ENCODE assay signal across 10 mouse cellular contexts in the genomic region with DNA sequence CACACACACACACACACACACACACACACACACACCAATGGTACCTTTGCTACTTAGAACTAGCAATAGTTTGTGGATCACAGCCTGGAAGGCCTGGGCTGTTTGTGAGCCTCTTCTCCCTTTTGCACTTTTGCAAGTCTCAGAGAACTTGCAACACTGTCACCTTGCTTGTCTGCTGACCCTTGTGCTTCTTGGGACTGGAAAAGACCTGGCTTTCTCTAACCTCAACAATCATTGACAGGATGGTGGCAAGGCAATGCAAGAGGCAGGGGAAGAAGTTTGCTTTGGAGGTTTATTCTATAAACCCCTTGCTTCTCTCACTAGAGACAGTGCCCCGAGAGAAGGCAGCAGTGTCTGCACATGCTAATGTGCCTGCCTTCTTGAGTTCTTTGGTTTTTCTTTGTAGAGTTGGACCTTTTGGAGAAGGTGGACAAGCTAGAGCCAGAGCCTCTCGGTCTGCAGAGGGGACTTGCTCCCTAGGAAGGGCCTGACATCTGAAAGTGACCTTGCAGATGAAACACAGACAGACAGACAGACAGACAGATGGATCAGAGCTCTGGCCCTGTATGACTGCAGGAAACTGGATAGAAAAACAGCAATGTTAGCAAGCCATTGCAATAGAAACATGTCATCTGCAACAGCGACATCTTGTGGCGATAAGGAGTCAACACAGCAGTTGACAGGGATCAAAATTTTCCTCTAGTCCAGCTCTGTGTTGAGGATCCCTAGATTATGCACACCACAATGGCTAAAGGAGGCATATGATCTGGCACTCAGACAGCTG.
DNase-seq lines count a peak whose midpoint lies in the region; ATAC-seq lines count a peak whose summit lies in the region.
"Had no signal": no experiment of that assay in that cellular context is flagged by ENCODE, and none has a peak within 500 bp of the region (broad histone marks: within the 10 kb centered on the region; RNA-seq: fewer than 3 reads in every experiment).

No protein-coding gene starts in this region.

- H3K27me3 ChIP-seq in hindbrain, embryonic 14.5 days (ENCODE audit: control insufficient read depth, insufficient read depth, low read length) = no peaks in the 10 kb centered on the region
- H3K27me3 ChIP-seq in stomach, embryonic 14.5 days (ENCODE audit: control insufficient read depth, insufficient read depth, low read length) = no peaks in the 10 kb centered on the region
- H3K27me3 ChIP-seq: megakaryocyte, embryonic 14.5 days had no signal

- ATAC-seq in hindbrain, embryonic 14.5 days (ENCODE audit: low FRiP score) = peak; percentile 79; the same call in 1 of the 2 replicates
- peak; percentile 67 for ATAC-seq in stomach, embryonic 14.5 days (ENCODE audit: insufficient number of reproducible peaks, insufficient read depth, low FRiP score, low read depth)
- ATAC-seq in monocyte, adult 5-6 weeks (replicated peaks; ENCODE audit: insufficient number of reproducible peaks, low FRiP score, low TSS enrichment, poor library complexity, severe bottlenecking) = no peak

- 32% methylated on average over 4 of the region's 4 CpGs for WGBS in hindbrain, embryonic 14.5 days
- 28% methylated on average over 4 of the region's 4 CpGs for WGBS in stomach, embryonic 14.5 days

- H3K4me1 ChIP-seq in hindbrain, embryonic 14.5 days (replicated peaks; ENCODE audit: control insufficient read depth, insufficient read depth, low read length) = no peaks in the 10 kb centered on the region
- no peaks in the 10 kb centered on the region for H3K4me1 ChIP-seq in stomach, embryonic 14.5 days (ENCODE audit: control insufficient read depth, insufficient read depth, low read length)
- H3K4me1 ChIP-seq: megakaryocyte, embryonic 14.5 days had no signal

- H3K4me3 ChIP-seq in hindbrain, embryonic 14.5 days (replicated peaks; ENCODE audit: low read length) = no peak overlapping the region
- H3K4me3 ChIP-seq in stomach, embryonic 14.5 days (ENCODE audit: low read depth, low read length) = no peak overlapping the region
- H3K4me3 ChIP-seq: erythroblast, embryonic 14.5 days; megakaryocyte, embryonic 14.5 days had no signal

- H3K4me2 ChIP-seq in hindbrain, embryonic 14.5 days (replicated peaks) = no peak overlapping the region
- no peak overlapping the region for H3K4me2 ChIP-seq in stomach, embryonic 14.5 days (replicated peaks; ENCODE audit: low read depth, low read length)

- no peak overlapping the region for H3K27ac ChIP-seq in hindbrain, embryonic 14.5 days
- no peak overlapping the region for H3K27ac ChIP-seq in stomach, embryonic 14.5 days (ENCODE audit: low read length)

- H3K9ac ChIP-seq in hindbrain, embryonic 14.5 days = no peak overlapping the region
- no peak overlapping the region for H3K9ac ChIP-seq in stomach, embryonic 14.5 days (replicated peaks; ENCODE audit: low read depth, low read length)

- no peaks in the 10 kb centered on the region for H3K9me3 ChIP-seq in hindbrain, embryonic 14.5 days (ENCODE audit: control insufficient read depth, low read length)
- H3K9me3 ChIP-seq in stomach, embryonic 14.5 days (ENCODE audit: control insufficient read depth, low read depth, low read length) = no peaks in the 10 kb centered on the region

- DNase-seq in ES-CJ7 (ENCODE audit: low read depth, low spot score) = peak; percentile 54
- DNase-seq in ZHBTc4 (ENCODE audit: low read depth, low spot score) = peak; percentile 56
- DNase-seq in embryo, embryonic 10 days (ENCODE audit: low spot score) = peak; percentile 82
- DNase-seq in hindbrain, embryonic 14.5 days (ENCODE audit: low spot score) = peak; percentile 76
- peak; percentile 60 to 70 for DNase-seq in layer of hippocampus, postnatal 14 days (ENCODE audit: low spot score in 2 of 2)
- DNase-seq in mesoderm, embryonic 11.5 days (ENCODE audit: low read depth, low spot score) = peak; percentile 59

- no peaks in the 10 kb centered on the region for H3K36me3 ChIP-seq in hindbrain, embryonic 14.5 days (replicated peaks; ENCODE audit: control insufficient read depth, insufficient read depth)
- H3K36me3 ChIP-seq in stomach, embryonic 14.5 days (ENCODE audit: control insufficient read depth, insufficient read depth, low read length) = no peaks in the 10 kb centered on the region
